Mouse (Mus musculus) liver, postnatal 0 days (tissue): ENCODE data around the gene Rsc1a1. TPM values are rescaled to one million over a fixed set of nuclear protein-coding genes. Genes with fewer than 3 reads are reported as not detected.

Experiments used
- ATAC-seq: fragments of 200-750 bp; cut with Nextera tagmentation; 2 replicates; pipeline ENCODE4 v1.8.0; 2017; ENCODE audit warnings: mild to moderate bottlenecking, moderate library complexity
- DNase-seq: peaks from one replicate; pipeline ENCODE4 v3.0.0-alpha.2; 2016
- H3K27ac ChIP-seq: fragments of 300-500 bp; sonication (generic); 2 replicates; pipeline ENCODE4 v1.5.1; 2014; ENCODE audit warnings: antibody characterized with exemption, moderate library complexity, mild to moderate bottlenecking, low read depth
- H3K27me3 ChIP-seq: fragments of 300-500 bp; sonication (generic); 2 replicates; pipeline ENCODE4 v1.6.1; 2014; ENCODE audit warnings: low read length, control low read depth, mixed read lengths; ENCODE audit not compliant: insufficient read depth
- H3K36me3 ChIP-seq: fragments of 300-500 bp; sonication (generic); replicated peaks from 2 replicates; pipeline ENCODE4 v1.6.1; 2014; ENCODE audit warnings: mild to moderate bottlenecking, control low read depth, low read length, moderate library complexity, mixed read lengths; ENCODE audit not compliant: insufficient read depth
- H3K4me1 ChIP-seq: fragments of 300-500 bp; sonication (generic); 2 replicates; pipeline ENCODE4 v1.6.1; 2014; ENCODE audit warnings: antibody characterized with exemption, mild to moderate bottlenecking, control low read depth; ENCODE audit not compliant: insufficient read depth
- H3K4me2 ChIP-seq: fragments of 300-500 bp; sonication (generic); 2 replicates; pipeline ENCODE4 v1.6.1; 2014; ENCODE audit warnings: low read depth, mild to moderate bottlenecking, low read length, moderate library complexity, mixed read lengths
- H3K4me3 ChIP-seq: fragments of 300-500 bp; sonication (generic); 2 replicates; pipeline ENCODE4 v1.5.1; 2014; ENCODE audit warnings: low read depth, low read length
- H3K9ac ChIP-seq: fragments of 300-500 bp; sonication (generic); replicated peaks from 2 replicates; pipeline ENCODE4 v1.6.1; 2014; ENCODE audit warnings: mild to moderate bottlenecking, moderate library complexity
- H3K9me3 ChIP-seq: fragments of 300-500 bp; sonication (generic); 2 replicates; pipeline ENCODE4 v1.6.1; 2016; ENCODE audit warnings: mild to moderate bottlenecking, control low read depth, low read length, mixed read lengths
- CTCF ChIP-seq: sonication (generic); IDR thresholded peaks from 2 replicates; pipeline ENCODE4 v1.5.1; 2016; ENCODE audit warnings: antibody characterized with exemption, low read depth
- EP300 ChIP-seq: IDR thresholded peaks from 2 replicates; pipeline ENCODE4 v1.6.1; 2016; ENCODE audit warnings: antibody characterized with exemption, low read depth, mild to moderate bottlenecking
- WGBS: fragments of 180-500 bp; shearing (Covaris S2); extraction: QIAGEN DNeasy Blood & Tissue Kit; methylation state at CpG from one replicate; pipeline ENCODE4 v1.1.7; 2014; ENCODE audit not compliant: insufficient replicate concordance; 5-methylcytosine and 5-hydroxymethylcytosine counted together
- polyA plus RNA-seq: library from polyadenylated mRNA; unstranded; fragments of >200 nt; fragmentation: Nextera tagmentation; extraction: Ambion mirVana; gene quantifications from 2 replicates; pipeline ENCODE4 v1.2.1, GENCODE M21; 2015

Gene Rsc1a1
- polyA plus RNA-seq, 1 experiment from 2014 or later, result not detected

DNA sequence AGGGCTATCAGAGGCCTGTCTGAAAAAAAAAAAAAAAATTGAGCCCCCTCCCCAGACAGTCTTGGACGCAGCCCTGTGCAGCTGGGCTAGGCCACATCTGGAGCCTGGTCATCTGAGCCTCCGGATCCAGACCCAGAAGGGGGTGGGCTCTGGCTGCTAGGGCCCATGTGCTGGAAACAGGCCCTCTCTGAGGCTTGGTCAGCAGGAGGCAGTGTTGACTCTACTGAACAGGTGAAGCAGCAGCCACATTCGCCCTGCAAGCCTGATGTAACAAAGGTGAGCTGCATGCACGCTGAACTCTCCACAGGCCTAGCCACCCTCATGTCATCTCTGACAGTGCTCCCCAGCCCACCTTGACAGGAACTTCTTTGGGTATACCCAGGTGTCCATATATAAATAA lies 25.7 kb downstream of the Rsc1a1 start:
- Histone ChIP-seq H3K9me3 (no peaks in the 10 kb centered on the region), H3K9ac (no peak overlapping the region), H3K4me2 (no peak overlapping the region), H3K27me3 (no peaks in the 10 kb centered on the region), H3K4me1 (peaks cover 27% of the 10 kb centered on the region), H3K36me3 (no peaks in the 10 kb centered on the region), H3K4me3 (no peak overlapping the region), H3K27ac (no peak overlapping the region)
- DNase-seq (no peak), ATAC-seq (no peak)
- TF ChIP-seq CTCF, result peak; percentile 39
- TF ChIP-seq EP300, result no peak
- WGBS, result 74% methylated on average over 4 of the region's 4 CpGs

DNA sequence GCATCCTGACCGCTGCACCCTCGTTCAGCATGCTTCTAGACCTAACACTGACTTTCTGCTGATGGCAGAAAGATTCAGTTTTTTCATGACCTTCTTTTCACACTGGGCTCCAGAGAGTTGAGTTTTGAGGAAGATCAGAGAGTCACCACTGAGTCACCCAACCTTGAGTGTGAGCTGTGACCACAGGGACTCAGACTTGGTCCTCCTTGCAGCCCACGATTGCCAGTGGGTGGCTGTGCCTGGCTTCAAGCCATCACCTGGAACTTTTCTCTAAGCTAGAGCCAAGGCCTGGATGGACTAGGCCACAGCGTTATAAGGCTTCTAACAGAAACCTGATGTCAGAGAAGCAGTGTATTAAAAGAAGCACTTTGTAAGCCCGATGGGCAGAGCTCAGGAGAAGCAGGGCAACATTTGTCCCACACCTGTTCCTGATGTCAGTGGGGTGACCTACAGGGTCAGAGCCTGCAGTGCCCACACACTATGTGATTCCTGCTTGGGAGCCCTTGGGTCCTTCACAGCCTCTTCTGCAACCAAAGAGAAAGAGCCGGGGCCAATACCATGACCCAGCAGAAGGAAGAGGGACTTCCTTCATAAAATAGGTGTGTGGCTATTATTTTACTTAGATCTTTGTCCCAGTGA lies 26.4 kb downstream of the Rsc1a1 start:
- H3K9ac ChIP-seq, result no peak overlapping the region

DNA sequence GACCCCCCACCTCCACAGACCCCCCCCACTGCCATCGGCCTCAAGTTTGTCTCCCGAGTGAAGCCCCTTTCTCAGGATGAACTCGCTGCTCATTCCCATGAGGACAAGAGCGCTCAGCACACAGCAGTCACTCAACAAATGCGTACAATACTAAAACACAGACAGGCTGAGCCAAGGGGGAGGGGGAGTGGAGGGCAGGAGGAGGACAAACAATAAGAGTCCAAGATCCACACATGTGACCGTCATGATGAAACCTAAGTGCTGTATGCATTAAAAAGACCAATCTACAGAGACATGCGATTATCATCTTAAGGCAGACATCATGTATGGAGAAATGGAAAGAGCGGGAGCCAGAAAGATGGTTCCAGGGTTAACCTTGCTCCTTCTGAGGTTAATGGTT lies 28.5 kb downstream of the Rsc1a1 start:
- Histone ChIP-seq H3K4me2 (no peak overlapping the region), H3K36me3 (no peaks in the 10 kb centered on the region), H3K9me3 (no peaks in the 10 kb centered on the region), H3K4me3 (no peak overlapping the region), H3K27ac (0 out of 2 replicates have a peak overlapping the region, but pooled peaks have one; percentile 30), H3K9ac (no peak overlapping the region), H3K27me3 (no peaks in the 10 kb centered on the region), H3K4me1 (peaks cover 19% of the 10 kb centered on the region)
- TF ChIP-seq CTCF (no peak), EP300 (no peak)
- WGBS, result 69% methylated on average over 8 of the region's 8 CpGs
- DNase-seq (peak; percentile 45), ATAC-seq (peak; percentile 77)

More for the DNA sequence above, 26.4 kb downstream of the Rsc1a1 start:
- Histone ChIP-seq H3K4me3 (no peak overlapping the region), H3K9me3 (no peaks in the 10 kb centered on the region), H3K27ac (no peak overlapping the region), H3K4me2 (no peak overlapping the region), H3K4me1 (peaks cover 20% of the 10 kb centered on the region), H3K27me3 (no peaks in the 10 kb centered on the region), H3K36me3 (no peaks in the 10 kb centered on the region)
- no peak for TF ChIP-seq CTCF
- no peak for TF ChIP-seq EP300
- WGBS, result 87% methylated on average over 6 of the region's 6 CpGs
- DNase-seq (no peak), ATAC-seq (no peak)

GRCm38 (mm10) chr4:141655908-141656608 lies 29.3 kb downstream of the Rsc1a1 start:
- H3K27ac ChIP-seq, result peak overlapping the region; percentile 62
- no peaks in the 10 kb centered on the region for H3K36me3 ChIP-seq
- H3K9ac ChIP-seq, result no peak overlapping the region
- no peaks in the 10 kb centered on the region for H3K27me3 ChIP-seq
- TF ChIP-seq CTCF (no peak), EP300 (no peak)
- peaks cover 19% of the 10 kb centered on the region for H3K4me1 ChIP-seq
- no peak overlapping the region for H3K4me3 ChIP-seq
- no peak overlapping the region for H3K4me2 ChIP-seq
- 45% methylated on average over 12 of the region's 12 CpGs for WGBS
- peak; percentile 29 for ATAC-seq
- no peaks in the 10 kb centered on the region for H3K9me3 ChIP-seq
- no peak for DNase-seq

GRCm38 (mm10) chr4:141654509-141654908 lies 30.9 kb downstream of the Rsc1a1 start:
- 88% methylated on average over 6 of the region's 6 CpGs for WGBS
- TF ChIP-seq EP300 (no peak), CTCF (no peak)
- Histone ChIP-seq H3K27ac (no peak overlapping the region), H3K9ac (no peak overlapping the region), H3K4me3 (no peak overlapping the region), H3K36me3 (no peaks in the 10 kb centered on the region), H3K4me2 (no peak overlapping the region), H3K4me1 (peaks cover 19% of the 10 kb centered on the region), H3K9me3 (no peaks in the 10 kb centered on the region), H3K27me3 (no peaks in the 10 kb centered on the region)
- ATAC-seq, result no peak
- no peak for DNase-seq

DNA sequence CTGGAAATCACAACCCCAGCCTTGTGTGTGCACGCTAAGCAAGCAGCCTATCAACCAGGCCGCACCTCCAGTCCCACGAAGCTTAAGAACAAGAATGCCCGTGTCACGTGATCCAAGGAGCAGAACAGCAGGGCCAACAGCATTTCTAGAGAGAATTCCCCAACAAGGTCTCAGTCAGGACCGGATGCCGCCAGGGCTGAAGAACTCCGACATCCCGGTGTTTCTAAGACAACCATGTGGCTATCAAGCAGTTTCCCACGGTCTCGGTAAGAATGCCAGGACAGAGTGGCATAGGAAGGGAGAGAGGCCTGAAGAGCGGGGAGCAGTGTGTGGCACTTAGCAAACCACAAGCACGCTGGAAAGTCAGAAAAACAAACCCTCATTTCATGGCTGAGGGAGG lies 31.6 kb downstream of the Rsc1a1 start:
- no peak for TF ChIP-seq EP300
- TF ChIP-seq CTCF, result no peak
- DNase-seq, result no peak
- Histone ChIP-seq H3K9ac (no peak overlapping the region), H3K27me3 (no peaks in the 10 kb centered on the region), H3K9me3 (no peaks in the 10 kb centered on the region), H3K4me3 (no peak overlapping the region), H3K36me3 (no peaks in the 10 kb centered on the region; the same call in 1 of the 2 replicates), H3K27ac (no peak overlapping the region), H3K4me1 (peaks cover 19% of the 10 kb centered on the region), H3K4me2 (no peak overlapping the region)
- WGBS, result 88% methylated on average over 13 of the region's 13 CpGs
- no peak for ATAC-seq
